Mouse (Mus musculus) heart, embryonic 16.5 days (tissue): ENCODE data around the gene Dap. TPM values are rescaled to one million over a fixed set of nuclear protein-coding genes. Genes with fewer than 3 reads are reported as not detected.

Source experiments
- ATAC-seq: fragments of 200-750 bp; cut with Nextera tagmentation; replicated peaks from 2 replicates; pipeline ENCODE4 v1.8.0; 2017; ENCODE audit warnings: moderate number of reproducible peaks; ENCODE audit not compliant: insufficient read depth, low FRiP score; ENCODE audit errors: extremely low read depth
- H3K27ac ChIP-seq: fragments of 300-500 bp; sonication (generic); 2 replicates; pipeline ENCODE4 v1.5.1; 2014; ENCODE audit warnings: mild to moderate bottlenecking, low read length, control low read depth, moderate library complexity
- H3K27me3 ChIP-seq: fragments of 300-500 bp; sonication (generic); 2 replicates; pipeline ENCODE4 v1.6.1; 2014; ENCODE audit warnings: low read length, mixed read lengths; ENCODE audit not compliant: control insufficient read depth, insufficient read depth
- H3K36me3 ChIP-seq: fragments of 300-500 bp; sonication (generic); 2 replicates; pipeline ENCODE4 v1.6.1; 2014; ENCODE audit not compliant: control insufficient read depth, insufficient read depth
- H3K4me1 ChIP-seq: fragments of 300-500 bp; sonication (generic); 2 replicates; pipeline ENCODE4 v1.6.1; 2014; ENCODE audit warnings: low read length, mixed read lengths; ENCODE audit not compliant: control insufficient read depth, insufficient read depth
- H3K4me2 ChIP-seq: fragments of 300-500 bp; sonication (generic); 2 replicates; pipeline ENCODE4 v1.6.1; 2014; ENCODE audit warnings: low read depth, mild to moderate bottlenecking, control low read depth, low read length
- H3K4me3 ChIP-seq: fragments of 300-500 bp; sonication (generic); 2 replicates; pipeline ENCODE4 v1.5.1; 2014; ENCODE audit warnings: mild to moderate bottlenecking, control low read depth, low read length
- H3K9ac ChIP-seq: fragments of 300-500 bp; sonication (generic); 2 replicates; pipeline ENCODE4 v1.6.1; 2014; ENCODE audit warnings: low read length, control low read depth
- H3K9me3 ChIP-seq: fragments of 300-500 bp; sonication (generic); replicated peaks from 2 replicates; pipeline ENCODE4 v1.6.1; 2016; ENCODE audit warnings: low read length; ENCODE audit not compliant: control insufficient read depth
- WGBS: fragments of 180-500 bp; shearing (Covaris S2); extraction: QIAGEN DNeasy Blood & Tissue Kit; methylation state at CpG from one replicate; pipeline ENCODE4 v1.1.7; 2014; 5-methylcytosine and 5-hydroxymethylcytosine counted together
- polyA plus RNA-seq: library from polyadenylated mRNA; unstranded; fragments of >200 nt; fragmentation: Nextera tagmentation; extraction: Ambion mirVana; gene quantifications from 2 replicates; pipeline ENCODE4 v1.2.1, GENCODE M21; 2015

Gene Dap
- polyA plus RNA-seq, 1 experiment from 2014 or later = 41.7 TPM

DNA sequence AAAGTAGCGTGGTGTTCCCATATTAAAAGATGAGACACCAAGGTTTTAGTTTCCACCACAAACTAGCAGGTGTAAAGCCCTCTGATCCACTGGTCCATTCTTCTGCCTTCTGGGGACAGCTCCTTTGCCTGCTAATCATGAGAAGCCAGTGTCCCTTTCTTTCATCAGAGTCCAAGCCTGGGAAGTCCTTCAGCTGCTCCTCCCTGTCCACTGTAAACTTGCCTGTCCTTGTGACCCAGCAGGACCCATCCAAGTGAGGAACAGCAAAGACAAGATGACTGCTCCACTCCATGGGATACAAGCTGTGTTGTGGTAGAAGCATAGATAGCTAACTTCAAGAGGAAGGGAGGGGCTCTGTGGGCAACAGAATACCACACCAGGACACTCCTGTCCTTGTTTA, 8.9 kb downstream of the Dap start:
- Histone ChIP-seq H3K9ac (no peak overlapping the region), H3K27me3 (no peaks in the 10 kb centered on the region), H3K36me3 (0 out of 2 replicates have a peak, but pooled peaks cover 2% of the 10 kb centered on the region), H3K27ac (no peak overlapping the region), H3K4me3 (no peak overlapping the region), H3K4me1 (peaks cover 9% of the 10 kb centered on the region; the same call in 1 of the 2 replicates), H3K9me3 (no peaks in the 10 kb centered on the region), H3K4me2 (no peak overlapping the region)
- WGBS = 88% methylated on average over 1 of the region's 1 CpGs
- ATAC-seq = no peak

DNA sequence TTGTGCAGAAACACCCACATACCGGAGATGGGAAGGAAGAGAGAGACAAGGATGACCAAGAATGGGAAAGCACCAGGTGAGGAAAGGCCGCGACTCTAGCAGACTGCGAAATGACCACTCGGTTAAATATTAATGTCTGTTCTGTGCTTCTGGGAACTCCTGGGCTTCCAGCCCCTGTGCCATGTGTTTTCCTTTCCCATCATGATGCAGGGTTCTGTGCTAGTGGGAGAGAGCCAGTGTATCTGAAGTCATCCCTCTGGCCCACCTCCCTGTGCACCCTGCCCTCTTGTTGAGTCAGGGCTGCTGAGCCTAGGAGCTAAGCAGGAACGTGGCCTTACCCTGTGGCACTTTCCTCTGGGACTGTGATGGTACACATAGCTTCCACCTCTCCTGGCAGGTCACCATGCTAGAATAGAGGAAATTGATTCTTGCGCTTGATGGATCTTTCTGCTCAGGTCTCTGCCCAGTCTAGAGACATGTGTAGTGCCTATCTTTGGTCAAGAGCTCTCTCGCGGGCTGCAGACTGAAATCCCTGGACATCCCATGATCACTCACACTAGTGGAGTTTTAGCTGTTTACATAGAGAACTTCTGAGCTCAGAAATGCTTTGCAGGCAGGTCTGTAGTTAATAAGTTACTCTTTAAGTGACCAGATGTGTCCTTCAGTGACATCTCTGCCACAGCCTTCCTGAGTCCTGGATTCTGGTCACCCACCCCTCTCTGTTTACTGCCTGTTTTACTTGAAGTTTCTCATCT, 11.9 kb downstream of the Dap start:
- ATAC-seq = no peak
- peaks cover 6% of the 10 kb centered on the region; the same call in 1 of the 2 replicates for H3K36me3 ChIP-seq
- no peaks in the 10 kb centered on the region for H3K9me3 ChIP-seq
- H3K9ac ChIP-seq = no peak overlapping the region
- H3K4me1 ChIP-seq = peaks cover 15% of the 10 kb centered on the region; the same call in 1 of the 2 replicates
- no peaks in the 10 kb centered on the region for H3K27me3 ChIP-seq
- no peak overlapping the region for H3K4me2 ChIP-seq
- no peak overlapping the region for H3K4me3 ChIP-seq
- 91% methylated on average over 9 of the region's 9 CpGs for WGBS
- H3K27ac ChIP-seq = no peak overlapping the region

DNA sequence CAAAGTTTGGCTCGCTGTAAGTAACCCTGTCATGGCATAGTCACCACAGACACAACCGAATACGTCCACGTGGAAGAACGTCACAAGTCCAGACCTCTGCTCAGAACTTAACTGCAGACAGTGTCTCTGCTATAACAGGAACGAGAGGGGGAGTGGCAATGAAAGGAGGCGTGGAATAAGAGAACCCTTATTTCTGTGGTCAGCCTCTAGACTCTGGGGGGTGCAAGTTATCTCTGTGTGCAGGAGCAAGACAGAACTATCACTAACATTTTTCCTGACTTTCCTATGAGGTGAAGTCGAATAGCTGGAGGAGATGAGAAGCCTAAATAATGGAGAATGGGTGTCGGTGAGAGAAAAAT, 12.4 kb downstream of the Dap start:
- Histone ChIP-seq H3K36me3 (peaks cover 12% of the 10 kb centered on the region), H3K9me3 (no peaks in the 10 kb centered on the region), H3K27me3 (no peaks in the 10 kb centered on the region), H3K4me1 (peaks cover 15% of the 10 kb centered on the region; the same call in 1 of the 2 replicates), H3K27ac (no peak overlapping the region), H3K9ac (no peak overlapping the region), H3K4me2 (no peak overlapping the region), H3K4me3 (no peak overlapping the region)
- no peak for ATAC-seq
- WGBS = 89% methylated on average over 9 of the region's 9 CpGs

DNA sequence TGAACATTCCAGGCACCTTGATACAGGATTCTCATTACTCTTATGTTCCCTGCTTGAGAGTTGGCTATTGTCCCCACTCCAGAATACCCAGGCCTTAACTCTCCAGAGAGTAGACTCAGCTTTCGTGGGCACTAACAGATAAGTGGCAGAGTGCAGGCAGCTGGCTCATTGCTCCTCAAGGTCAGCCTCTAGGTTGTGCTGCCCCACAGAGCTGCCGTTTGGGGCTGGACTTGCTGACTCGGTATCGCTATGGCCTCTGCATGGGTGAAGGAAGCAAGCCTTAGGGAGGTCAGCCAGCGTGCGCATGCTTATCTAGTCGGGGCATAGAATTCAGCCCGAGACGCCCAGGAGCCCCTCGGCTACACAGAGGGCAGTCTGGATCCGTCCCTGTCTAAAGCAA, 13.3 kb downstream of the Dap start:
- Histone ChIP-seq H3K9me3 (0 out of 2 replicates have a peak, but pooled peaks cover 3% of the 10 kb centered on the region), H3K27ac (peak overlapping the region; percentile 58), H3K4me3 (no peak overlapping the region), H3K36me3 (peaks cover 16% of the 10 kb centered on the region), H3K4me1 (peaks cover 15% of the 10 kb centered on the region; the same call in 1 of the 2 replicates), H3K9ac (peak overlapping the region; percentile 50), H3K27me3 (no peaks in the 10 kb centered on the region), H3K4me2 (peak overlapping the region; percentile 29; the same call in 1 of the 2 replicates)
- peak; percentile 62 for ATAC-seq
- WGBS = 34% methylated on average over 11 of the region's 11 CpGs

DNA sequence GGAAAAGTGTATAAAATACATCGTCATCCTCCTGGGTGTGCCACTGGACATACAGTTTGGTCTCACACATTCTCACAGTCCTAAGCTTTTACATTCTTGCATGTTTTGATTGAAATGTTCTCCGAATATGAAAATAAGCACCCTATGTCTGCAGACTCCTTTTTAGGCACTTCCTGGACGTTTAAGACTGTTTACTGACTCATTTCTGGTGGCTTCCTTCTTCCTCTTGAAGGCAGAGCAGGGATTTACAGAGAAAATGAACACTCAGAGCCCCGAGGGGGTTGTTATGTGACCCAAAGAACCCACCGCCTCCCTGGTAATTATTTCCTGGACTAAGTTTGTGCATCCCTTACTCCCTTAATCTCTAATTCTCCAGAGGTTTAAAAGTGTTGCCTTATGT, 13.8 kb downstream of the Dap start:
- Histone ChIP-seq H3K4me2 (peak overlapping the region; percentile 29; the same call in 1 of the 2 replicates), H3K36me3 (peaks cover 16% of the 10 kb centered on the region), H3K4me1 (peaks cover 15% of the 10 kb centered on the region; the same call in 1 of the 2 replicates), H3K9me3 (0 out of 2 replicates have a peak, but pooled peaks cover 3% of the 10 kb centered on the region), H3K27ac (peak overlapping the region; percentile 58), H3K4me3 (no peak overlapping the region), H3K27me3 (no peaks in the 10 kb centered on the region), H3K9ac (no peak overlapping the region; the same call in 1 of the 2 replicates)
- ATAC-seq = no peak
- WGBS = 55% methylated on average over 5 of the region's 5 CpGs

DNA sequence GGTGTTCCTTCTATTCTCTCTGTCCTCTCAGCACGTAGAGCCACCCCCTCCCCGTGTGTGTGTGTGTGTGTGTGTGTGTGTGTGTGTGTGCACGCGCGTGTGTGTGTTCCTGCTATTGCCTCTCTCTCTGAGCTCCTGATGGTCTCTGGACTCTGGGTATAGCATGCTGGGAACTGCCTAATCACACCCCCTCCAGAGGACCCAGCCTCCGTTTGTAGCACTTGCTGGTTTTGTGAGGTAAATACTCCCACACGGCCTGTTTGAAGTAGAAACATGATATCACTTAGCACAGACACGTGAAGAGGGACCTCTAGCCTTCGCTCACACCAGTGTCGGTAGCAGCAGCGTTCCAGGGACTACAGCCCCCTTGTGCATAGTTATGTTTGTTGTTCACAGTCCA, 14.5 kb downstream of the Dap start:
- WGBS = 62% methylated on average over 11 of the region's 11 CpGs
- peaks cover 15% of the 10 kb centered on the region; the same call in 1 of the 2 replicates for H3K4me1 ChIP-seq
- H3K9me3 ChIP-seq = 0 out of 2 replicates have a peak, but pooled peaks cover 3% of the 10 kb centered on the region
- ATAC-seq = no peak
- H3K27me3 ChIP-seq = no peaks in the 10 kb centered on the region
- no peak overlapping the region for H3K9ac ChIP-seq
- H3K36me3 ChIP-seq = peaks cover 20% of the 10 kb centered on the region
- H3K4me2 ChIP-seq = no peak overlapping the region
- no peak overlapping the region for H3K27ac ChIP-seq
- H3K4me3 ChIP-seq = no peak overlapping the region

DNA sequence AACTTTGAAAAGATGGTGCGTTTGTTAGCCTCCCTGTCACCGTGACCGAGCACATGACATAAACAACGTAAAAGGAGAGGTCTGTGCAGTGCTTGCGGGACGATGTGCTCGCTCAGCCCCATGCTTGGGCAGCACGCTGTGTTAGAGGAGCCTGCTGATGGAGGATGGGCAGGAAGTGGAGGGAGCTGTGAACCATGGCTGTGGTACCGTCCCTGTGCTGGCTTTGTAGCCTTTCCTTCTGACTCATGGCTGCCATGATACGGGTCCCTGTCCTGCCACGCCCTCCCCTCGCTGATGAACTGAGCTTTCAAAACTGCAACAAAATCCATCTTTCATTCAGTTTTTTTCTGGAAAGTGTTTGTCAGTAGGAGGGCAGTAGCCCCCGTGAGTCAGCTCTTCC, 15.6 kb downstream of the Dap start:
- Histone ChIP-seq H3K9ac (no peak overlapping the region), H3K4me3 (no peak overlapping the region), H3K4me1 (peaks cover 15% of the 10 kb centered on the region; the same call in 1 of the 2 replicates), H3K4me2 (no peak overlapping the region), H3K36me3 (peaks cover 21% of the 10 kb centered on the region), H3K9me3 (0 out of 2 replicates have a peak, but pooled peaks cover 3% of the 10 kb centered on the region), H3K27ac (no peak overlapping the region), H3K27me3 (no peaks in the 10 kb centered on the region)
- WGBS = 84% methylated on average over 13 of the region's 13 CpGs
- no peak for ATAC-seq

DNA sequence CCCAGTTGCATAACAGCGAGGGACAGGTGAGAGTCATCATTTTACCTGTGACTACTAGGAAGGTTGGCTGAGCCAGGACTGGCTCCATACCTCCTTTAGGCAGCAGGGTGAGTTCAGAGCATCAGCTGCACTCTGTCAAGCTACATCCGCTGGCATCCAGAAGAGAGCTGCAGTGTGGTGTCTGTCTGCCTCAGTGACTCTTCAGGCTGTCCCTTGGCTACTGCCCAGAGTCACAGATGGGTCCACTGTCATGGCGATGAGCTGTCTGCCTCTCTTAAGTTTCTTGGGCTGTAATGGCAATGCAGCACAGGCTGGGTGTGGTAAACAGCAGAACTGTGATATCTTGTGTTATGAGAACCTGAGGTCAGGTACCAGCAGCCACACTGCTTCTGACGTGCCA, 16.1 kb downstream of the Dap start:
- Histone ChIP-seq H3K4me3 (no peak overlapping the region), H3K36me3 (peaks cover 21% of the 10 kb centered on the region), H3K4me2 (no peak overlapping the region), H3K9me3 (0 out of 2 replicates have a peak, but pooled peaks cover 3% of the 10 kb centered on the region), H3K27ac (no peak overlapping the region), H3K4me1 (peaks cover 15% of the 10 kb centered on the region; the same call in 1 of the 2 replicates), H3K9ac (no peak overlapping the region), H3K27me3 (no peaks in the 10 kb centered on the region)
- no peak for ATAC-seq
- WGBS = 97% methylated on average over 4 of the region's 4 CpGs

DNA sequence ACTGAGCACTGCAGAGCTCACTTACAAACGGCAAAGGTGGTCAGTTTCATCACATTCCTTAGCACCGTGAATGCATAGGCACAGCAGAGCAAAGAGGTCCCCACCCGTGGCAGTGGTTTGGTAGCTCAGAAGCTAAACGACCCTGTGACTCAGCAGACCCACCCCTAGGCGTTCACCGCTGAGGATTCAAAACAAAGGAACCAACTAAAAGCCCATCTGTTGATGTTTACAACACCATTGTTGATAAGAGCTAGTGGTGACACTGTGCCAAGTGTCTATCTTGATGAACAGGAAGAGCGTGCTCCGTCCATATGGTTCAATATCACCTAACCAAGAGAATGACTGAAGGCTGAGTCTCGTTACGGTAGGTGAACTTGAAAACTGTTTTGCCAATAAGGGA, 19.1 kb downstream of the Dap start:
- Histone ChIP-seq H3K4me3 (no peak overlapping the region), H3K4me1 (peaks cover 19% of the 10 kb centered on the region), H3K4me2 (no peak overlapping the region), H3K36me3 (peaks cover 21% of the 10 kb centered on the region), H3K27me3 (no peaks in the 10 kb centered on the region), H3K27ac (no peak overlapping the region), H3K9me3 (0 out of 2 replicates have a peak, but pooled peaks cover 3% of the 10 kb centered on the region), H3K9ac (no peak overlapping the region)
- no peak for ATAC-seq
- 73% methylated on average over 10 of the region's 10 CpGs for WGBS
